Mouse (Mus musculus) adrenal gland, postnatal 25 days (tissue): ENCODE measurements around the gene Btbd10. TPM values are rescaled to one million over a fixed set of nuclear protein-coding genes. Genes with fewer than 3 reads are reported as not detected.

ENCODE experiments used
- DNase-seq: peaks from one replicate; pipeline ENCODE4 v3.0.0; 2021; ENCODE audit warnings: mixed read lengths
- long read RNA-seq: library from polyadenylated mRNA; stranded (forward); transcript quantifications from one replicate; pipeline ENCODE4 v2.0.0, GENCODE M21; 2021
- total RNA-seq: library from RNA; stranded (reverse); gene quantifications from 2 replicates; pipeline ENCODE4 v1.2.3, GENCODE M21; 2021

Gene Btbd10
- 15.3 and 16.1 TPM in 2 replicates for total RNA-seq
- long read RNA-seq, transcript Btbd10-201 (11 exons, 2,581 nt): major isoform, 8 of 26 reads
- long read RNA-seq, transcript Btbd10-203 (9 exons, 2,394 nt): major isoform, 8 of 26 reads
- long read RNA-seq, partial matches to known transcripts: 2 of 26 reads
- long read RNA-seq, other reads (novel, unspliced or antisense): 8 of 26 reads

DNA sequence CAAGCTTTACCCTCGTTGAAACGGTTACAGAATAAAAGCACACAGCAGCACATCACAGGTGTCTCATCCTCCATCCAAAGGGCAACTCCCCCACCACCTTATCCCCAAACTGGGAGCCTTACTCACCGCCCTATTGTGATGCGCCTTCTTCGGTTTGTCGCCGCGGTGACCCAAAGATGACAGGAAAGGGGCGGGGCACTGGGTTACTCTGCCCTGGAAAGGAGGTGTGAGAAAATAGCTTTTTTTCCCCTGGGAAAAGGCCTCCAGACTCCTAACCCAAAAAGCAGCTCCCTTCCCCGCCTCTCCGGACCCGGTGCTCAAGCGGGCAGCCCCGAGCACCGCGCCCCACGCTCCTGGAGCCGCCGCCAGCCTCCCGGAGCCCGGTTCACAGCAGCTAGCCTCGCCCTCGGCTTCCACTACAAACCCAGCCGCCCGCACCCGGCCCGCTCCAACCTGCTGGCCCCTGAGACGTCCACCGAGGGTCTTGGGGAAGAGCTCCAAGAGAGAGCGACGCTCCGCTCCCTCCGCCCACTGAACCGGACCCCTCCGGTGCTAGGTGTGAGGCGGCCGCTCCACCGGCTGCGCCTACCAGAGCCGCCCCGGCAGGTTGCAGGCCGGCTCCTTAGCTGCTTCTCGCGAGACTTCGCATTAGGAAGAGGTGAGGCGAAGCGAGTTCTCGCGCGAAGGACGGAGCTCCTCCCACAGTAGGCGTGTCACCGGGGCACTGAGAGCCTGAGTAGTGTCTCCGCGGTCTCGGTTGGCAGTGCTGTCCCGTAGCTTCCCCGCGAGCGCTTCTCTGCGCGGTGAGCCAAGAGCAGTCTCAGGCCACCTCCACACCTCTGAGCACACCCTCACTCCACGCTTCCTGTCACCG lies at the start of gene Btbd10:
Gene Btbd10, minus strand, starts transcription at position 647 of the 874 bp plus-strand sequence.
- peak; percentile 97 for DNase-seq

DNA sequence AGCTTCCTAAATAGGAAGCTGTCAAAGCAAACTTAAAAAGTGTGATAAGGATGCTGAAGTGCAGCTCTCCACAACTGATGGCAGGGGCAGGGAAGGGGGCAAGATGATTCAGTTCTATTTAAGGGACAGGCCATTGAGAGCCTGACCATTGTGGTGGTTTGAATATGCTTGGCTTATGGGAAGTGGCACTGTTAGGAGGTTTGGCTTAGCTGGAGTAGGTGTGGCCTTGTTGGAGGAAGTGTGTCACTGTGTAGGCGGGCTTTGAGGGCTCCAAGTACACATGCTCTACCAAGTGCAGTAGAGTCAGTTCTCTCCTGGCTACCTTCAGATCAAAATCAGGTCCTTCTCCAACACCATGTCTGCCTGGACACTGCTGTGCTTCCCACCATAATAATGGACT lies 47.3 kb upstream of the Btbd10 start:
- DNase-seq: no peak

DNA sequence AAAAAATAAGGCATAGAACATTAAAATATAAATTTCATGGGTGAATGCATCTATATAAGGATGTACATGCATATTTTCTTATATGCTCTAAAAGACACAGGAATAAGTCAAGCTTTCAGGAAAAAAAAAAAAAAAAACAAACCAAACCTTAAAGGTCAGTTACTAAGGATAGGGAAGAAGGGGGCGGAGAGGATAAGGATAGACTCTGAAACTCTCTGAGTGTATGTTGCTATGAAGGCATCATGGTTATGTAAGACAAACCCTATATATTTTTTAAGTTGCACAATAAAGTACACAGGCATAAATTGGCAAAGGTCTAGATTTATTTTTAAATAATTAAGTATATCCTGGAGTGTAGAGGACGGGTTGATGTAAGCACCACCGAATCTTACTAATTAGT lies 46.1 kb upstream of the Btbd10 start:
- no peak for DNase-seq

DNA sequence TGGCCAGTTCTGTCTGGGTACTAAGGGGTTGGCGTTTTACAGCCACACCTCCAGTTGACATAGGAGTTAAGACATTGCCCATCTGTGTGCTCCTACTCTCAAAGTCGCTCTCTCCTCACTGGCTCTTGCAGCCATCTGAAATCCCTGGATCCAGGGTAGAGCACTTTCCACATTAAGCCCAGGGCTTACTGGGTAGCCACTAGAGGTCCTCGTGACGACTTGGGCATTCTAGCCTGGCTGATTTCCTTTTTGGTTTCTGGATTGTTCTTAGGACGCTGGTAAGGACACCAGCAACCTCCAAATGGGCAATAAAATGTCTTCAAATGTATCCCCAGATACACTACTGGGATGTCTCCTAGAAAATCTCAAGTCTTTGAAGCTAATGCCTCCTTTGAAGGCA lies 39.5 kb upstream of the Btbd10 start:
- no peak for DNase-seq

DNA sequence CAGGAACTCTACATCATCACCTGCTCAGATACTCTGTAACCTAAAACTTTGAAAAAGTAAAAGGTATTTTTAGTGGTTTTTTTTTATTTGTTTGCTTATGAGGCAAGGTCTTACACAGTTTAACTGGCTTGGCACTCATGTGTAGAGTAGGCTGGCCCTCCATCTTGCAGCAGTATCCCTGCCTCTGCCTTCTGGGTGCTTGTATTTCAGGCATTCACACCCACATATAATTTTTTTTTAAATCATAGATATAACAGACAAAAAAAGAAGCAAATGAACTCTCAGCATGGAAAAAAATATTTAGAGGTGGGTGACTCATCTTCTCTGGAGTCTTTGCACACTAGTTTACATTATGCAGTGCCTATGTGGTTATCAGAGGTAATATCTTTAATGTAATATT lies 28.9 kb upstream of the Btbd10 start:
- no peak for DNase-seq

DNA sequence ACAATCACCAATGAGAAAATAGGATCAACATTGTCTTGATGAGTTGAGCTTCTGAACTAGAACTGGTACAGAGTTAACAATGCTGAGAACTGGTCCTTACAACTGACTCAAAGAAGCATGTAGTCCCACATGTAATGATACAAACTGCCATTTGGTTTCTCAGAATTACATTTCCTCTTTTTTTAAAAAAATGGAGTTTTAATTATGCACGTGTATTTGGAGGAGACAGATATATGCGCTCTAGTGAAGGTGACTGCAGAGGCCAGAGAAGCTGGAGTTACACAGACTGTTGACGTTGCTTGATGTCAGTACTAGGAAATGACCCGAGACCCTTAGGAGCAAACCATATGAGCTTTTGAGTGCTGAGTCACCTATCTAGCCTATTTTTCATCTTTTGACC lies 27.5 kb upstream of the Btbd10 start:
- no peak for DNase-seq

DNA sequence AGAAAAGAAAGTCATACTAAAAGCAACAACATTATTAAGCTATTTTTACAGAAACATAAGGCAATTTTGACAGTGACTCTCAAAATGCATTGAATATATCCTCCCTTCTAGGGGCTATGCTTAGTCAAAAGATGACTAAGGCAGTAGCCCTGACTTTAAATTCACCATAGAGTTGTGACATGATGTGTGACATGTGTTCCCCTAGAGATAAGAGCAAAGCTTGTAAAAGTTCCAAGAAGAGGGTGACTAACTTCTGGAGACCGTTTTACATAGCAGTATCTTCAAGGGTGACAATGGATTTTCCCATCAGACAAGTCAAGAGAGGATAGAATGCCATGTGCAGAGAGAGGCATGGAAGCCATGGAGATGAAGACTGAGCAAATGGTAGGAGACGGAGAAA lies 22.4 kb upstream of the Btbd10 start:
- no peak for DNase-seq

DNA sequence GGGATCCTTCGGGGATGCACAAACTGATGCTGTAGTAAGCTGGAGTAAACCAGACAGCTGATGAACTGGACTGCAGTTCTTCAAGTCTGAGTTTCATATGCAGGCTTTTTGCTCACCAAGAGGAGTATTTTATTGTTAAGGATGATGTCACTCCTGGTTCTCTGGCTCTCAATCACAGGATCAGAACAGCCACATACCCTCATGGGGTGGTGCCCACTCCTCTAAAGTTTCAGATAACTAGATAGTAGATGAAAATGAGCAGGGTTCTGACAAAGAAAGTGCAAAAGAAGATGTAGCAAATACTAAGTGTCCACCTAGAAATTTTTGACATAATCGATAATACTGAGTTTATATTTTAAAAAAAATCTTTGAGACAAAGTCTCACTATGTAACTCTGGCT lies 19.3 kb upstream of the Btbd10 start, which contains the start of gene Pth:
Gene Pth, minus strand, starts transcription at position 101 of the 400 bp plus-strand sequence.
- DNase-seq: no peak

DNA sequence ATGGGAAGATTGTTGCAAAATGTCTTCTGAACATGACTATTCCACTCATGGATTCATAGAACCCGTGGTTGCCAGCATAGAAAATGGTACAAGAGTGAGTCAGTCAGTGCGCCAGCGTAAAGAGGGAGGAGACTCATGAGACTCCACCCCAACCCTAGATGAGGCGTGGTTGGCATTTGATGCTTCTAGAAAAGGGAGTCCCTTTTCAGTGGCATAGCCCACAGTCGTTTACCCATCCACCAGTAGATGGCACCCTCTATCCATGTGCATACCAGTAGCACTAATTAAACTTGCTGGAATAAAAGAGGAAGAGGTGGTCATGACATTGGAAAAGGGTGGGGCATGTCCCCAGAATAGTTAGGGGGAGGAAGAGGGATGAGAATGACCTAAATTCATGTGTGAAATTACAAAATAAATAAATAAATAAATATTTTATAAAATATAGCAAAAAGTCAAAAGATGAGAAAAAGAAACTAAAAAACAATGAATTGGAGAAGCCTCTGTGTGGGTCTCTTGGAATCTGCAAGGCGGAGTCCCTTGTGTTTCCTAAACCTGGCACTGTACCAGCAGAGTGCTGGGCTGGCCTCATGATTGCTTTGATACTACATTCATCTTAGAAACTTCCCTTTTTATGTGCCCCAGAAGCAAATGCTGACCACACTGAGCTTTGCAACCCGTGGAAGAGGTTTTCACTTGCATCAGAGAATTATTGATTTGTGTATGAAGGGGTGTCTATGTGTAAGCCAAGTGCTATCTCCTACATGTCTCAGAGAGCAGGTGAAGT lies 8.9 kb upstream of the Btbd10 start:
- DNase-seq: peak; percentile 74

DNA sequence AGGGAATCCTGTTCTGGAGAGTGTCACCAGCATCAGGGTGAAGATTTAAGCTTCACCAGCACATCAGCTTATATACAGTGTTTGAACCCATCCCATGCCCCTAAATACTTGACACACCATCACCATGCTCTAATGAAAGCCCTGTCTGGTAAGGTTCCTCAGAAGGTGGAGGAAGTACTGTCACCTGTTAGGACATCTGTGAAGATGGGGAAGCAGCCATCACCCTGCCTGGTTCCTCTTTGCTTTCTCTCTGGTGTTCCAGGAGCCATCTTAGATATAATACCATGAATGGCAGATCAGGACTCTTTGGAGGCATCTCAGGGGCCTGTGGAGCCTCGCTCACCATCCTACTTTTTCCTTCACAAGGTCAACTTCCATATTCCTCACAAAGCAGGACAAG lies 3.5 kb upstream of the Btbd10 start:
- DNase-seq: no peak

DNA sequence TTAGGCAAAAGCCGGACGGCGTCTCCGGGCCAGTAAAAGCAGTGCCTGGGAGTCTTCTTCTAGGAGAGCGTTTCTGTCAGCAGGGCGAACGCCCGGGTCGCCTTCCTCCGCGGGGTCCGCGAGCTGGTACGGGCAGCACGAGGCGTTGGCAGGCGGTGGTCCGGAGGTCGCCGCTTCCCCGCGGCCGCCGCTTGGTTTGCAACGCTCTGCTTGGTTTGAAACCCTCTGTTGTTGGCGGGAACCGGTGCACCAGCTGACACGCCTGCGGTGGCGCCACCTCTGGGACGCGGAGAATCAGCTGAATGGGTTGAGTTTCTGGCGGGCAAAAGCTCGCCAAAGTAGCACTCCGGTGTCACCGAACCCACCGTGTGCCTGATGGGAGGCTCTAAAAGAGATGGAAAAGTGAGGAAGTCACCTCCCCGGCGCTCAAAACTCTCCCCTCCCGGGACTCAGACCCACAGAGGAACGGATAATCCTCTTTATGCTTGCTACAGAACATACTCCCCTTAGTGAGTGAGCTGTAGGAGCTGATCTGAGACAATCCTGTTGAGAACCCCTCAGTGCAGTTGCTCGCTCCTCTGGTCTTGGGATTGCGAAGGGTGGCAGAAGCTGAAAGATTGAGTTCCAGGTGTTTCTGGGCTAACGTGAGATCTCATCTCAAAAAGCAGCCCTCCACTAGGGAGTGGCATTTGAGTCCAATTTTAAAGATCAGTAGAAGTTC lies 588 bp upstream of the Btbd10 start:
- DNase-seq: peak; percentile 74

DNA sequence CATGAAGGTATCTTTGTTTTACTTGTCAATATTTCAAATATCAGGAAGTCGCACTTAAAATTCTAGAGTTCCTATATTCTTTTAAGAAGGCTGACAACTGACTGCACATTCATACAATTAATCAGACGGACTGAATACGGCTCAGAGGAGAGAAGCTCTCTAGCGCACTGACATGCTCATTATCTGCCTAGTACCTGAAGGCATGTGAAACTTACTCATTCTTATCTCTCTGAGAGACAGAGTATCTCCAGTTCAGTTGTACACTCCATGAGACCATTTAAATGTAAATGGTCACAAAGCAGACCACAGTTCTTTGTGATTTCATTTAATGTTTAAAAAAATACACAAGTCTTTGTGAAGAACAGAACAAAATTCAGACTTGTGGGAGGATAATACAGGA lies 1.8 kb downstream of the Btbd10 start:
- no peak for DNase-seq

DNA sequence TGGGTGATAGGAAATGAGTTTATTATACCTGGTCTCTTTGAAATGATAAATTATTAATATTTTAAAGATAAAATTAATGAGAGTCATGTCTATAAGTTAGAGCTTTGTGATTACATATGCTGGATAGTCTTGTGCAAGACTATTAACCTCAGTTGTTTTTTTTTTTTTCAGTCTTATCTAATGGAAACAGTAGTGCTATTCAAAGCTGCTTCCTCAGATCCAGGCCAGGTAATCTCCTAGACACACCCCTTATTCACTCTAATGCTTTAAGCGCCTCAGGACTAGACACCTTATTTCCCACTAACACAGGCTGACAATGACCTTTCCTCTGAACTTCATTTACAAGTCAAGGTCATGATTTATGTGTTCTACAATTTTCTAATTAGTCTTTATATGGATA lies 20.1 kb downstream of the Btbd10 start:
- no peak for DNase-seq

DNA sequence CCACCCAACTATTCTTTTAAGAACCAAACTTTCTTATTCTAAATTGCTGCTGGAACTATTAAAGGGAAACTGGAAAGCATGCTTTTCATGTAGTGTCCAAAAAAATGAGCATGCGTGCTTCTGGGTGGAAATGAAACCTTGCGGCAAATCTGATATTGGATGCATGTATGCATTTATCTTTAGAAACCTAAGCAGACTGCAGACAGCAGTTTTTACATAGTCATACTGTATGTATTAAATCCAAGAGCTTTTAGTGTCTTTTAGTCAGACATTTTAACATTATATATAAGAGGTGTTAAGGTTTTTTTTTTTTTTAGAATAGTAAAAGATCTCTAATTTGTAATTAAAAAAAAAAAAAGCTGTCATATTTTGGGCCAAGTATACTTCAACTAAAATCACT lies 21.5 kb downstream of the Btbd10 start:
- no peak for DNase-seq

DNA sequence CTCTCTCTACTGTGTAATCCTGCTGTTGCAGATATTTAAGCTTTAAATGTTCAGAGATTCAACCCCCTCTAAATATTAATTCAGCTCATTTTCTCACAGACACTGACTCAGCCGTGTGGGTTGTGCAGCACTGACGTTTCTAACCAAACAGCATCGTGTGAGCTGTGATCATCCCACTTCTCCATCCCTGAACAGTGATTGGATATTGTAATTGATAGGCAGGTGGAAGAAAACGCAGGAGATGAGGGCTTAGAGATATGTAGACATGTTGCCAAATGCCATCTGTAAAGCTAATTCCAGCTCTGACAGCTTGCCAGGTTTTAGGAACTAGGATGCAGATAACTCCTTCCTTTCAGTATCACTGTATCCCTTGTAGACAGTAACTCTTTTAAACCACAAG lies 21.9 kb downstream of the Btbd10 start:
- no peak for DNase-seq

DNA sequence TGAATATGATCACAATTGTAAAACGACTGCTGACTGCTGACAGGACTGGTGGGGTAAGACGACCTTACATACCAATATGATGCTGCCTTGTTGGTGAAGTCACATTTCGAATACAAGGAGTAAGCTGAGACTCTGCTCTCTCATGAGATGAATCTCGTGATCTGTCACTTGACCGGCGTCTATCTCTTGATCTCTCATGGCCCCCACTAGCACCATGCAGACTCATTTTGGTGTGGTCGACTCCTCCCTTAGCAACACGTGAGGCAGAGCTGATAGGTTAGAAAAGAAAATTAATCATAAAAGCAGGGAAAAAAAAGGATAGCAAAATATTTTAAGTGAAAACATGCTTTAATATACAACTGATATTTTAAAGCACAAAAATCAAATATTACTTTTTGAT lies 33.9 kb downstream of the Btbd10 start:
- DNase-seq: no peak

DNA sequence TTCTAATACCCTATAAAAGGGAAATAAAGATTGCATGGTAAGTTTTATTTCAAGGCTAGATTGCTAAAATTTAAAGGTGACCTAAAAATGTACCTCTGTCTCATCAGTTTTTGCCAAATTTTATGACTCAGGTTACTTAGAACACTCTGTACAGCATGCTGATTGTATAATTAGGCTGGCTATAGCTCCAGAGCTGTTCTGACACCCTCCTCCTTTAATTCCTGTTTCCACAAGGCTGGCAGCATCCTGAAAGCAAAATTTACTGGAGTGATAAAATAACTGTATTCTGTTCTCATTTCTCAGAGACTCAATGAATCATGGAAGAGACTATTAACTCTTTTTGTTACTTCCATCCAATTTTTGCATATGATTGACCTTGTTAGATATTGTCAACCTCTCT lies 35.2 kb downstream of the Btbd10 start:
- DNase-seq: no peak

DNA sequence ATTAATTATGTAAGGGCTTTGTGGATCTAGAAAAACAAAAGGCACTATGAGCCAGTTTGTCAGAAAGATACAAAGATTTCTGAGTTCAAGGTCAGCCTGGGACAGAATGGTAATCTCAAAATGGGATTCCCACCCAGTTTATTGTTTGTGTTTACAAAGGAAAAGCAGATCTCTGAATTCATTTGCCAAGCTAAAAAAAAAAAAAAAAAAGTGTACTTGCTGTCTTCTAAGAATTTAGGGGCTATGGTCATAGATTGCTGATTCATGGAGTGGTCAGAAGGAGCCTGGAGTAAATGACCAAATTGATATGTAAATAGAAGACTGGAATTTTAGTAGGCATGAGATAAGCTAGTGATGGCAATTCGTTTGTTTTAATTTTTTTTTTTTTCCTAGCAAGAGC lies 49.1 kb downstream of the Btbd10 start:
- no peak for DNase-seq

DNA sequence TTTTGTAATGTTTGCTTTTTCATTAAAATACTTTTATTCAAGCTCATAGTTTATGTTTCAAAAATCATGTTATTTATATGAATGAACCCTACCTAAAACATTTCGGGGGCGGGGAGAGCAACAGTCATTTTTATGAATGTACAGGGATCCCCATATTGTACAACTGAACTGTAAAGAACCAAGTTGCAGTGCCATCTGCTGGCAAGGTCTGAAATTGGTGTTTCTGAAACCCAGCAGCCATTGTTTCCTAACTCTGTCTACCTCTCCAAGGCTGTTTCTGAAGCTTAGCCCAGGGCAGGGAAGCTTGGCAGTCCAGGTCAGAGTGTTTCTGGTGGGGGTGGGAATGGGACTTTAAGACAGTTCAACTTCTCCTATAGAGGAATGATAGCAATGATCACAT lies 57.4 kb downstream of the Btbd10 start:
- DNase-seq: peak; percentile 51

DNA sequence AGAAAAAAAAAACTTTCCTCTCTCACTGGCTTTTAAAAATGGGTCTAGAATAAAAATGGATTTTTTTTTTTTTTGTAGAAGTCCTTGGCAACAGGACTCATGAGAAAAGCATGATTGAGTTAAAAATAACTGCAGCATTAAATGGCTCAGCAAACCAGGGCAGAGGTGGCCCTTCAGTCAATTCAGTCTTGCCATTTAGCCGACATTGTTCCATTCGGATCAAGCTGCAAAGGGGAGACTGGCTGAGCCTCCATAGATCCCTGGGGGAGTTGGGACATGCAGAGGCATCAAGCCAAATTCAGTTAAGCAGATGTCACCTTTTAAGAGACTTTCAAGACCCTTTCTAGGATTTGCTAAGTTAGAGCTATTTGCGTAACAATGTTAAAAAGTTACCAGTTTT lies 59.1 kb downstream of the Btbd10 start:
- DNase-seq: no peak

DNA sequence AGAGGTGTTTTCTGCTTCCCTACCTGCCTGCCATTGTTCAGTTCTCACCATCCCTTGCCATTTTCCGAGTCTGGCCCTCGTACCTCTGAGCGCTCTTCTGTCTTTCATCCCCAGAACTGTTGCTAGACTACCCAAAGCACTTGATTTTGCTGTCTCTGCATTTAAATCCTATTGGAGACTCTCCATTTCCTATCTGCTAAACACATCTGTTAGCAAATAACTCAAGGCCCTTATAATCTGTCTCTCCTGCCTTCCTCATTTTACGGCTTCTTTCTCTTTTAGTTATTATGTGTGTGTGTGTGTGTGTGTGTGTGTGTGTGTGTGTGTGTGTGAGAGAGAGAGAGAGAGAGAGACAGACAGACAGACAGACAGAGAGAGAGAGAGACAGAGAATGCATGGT lies 71.4 kb downstream of the Btbd10 start:
- DNase-seq: no peak

DNA sequence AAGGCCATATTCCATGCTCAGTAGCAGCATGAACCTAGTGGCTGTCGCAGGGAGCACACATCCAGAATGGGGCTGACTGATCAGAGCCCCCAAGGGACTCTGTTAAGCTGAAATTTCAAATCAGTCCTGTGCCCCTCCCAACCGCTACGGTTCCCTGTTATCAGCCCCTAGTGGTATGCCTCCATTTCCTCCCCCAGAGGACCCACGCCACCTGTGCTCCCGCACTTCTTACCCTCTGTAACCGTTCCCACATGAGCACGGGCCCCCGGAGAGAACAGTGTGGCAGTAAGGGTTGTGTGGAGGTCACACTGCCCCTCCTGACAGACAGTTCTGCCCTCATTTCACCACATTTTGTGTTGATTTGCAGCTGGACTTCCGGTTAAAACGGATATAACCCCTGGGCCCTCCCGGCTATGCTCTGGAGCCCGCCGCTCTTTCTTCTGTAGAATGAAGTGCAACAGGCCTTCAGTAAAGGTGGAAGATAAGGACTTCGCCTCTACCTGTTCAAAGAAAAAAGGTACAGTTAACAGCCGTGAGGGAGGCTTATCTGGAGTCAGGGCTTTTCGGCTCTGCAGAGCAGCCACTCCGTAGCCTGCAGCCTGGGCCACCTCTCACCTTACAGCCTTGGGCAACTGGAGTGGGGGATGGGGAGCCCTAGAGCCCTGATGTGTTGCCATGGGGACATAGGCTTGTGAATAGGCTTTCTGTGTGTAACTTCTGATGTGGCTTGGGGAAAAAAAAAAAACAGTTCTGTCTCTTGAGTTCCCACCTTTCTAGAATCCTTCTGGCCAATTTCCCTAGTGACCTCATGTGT lies 73.9 kb downstream of the Btbd10 start:
- DNase-seq: no peak
